Mouse (Mus musculus) c-Kit-positive CD71-positive TER-119-negative erythroid progenitor cells, embryonic 14.5 days (primary cell): ENCODE results near the gene Dcaf15.

Experiments used
- DNase-seq: peaks from one replicate; pipeline ENCODE4 v3.0.0-alpha.2; 2013; ENCODE audit warnings: low read depth

Dcaf15 gene

DNA sequence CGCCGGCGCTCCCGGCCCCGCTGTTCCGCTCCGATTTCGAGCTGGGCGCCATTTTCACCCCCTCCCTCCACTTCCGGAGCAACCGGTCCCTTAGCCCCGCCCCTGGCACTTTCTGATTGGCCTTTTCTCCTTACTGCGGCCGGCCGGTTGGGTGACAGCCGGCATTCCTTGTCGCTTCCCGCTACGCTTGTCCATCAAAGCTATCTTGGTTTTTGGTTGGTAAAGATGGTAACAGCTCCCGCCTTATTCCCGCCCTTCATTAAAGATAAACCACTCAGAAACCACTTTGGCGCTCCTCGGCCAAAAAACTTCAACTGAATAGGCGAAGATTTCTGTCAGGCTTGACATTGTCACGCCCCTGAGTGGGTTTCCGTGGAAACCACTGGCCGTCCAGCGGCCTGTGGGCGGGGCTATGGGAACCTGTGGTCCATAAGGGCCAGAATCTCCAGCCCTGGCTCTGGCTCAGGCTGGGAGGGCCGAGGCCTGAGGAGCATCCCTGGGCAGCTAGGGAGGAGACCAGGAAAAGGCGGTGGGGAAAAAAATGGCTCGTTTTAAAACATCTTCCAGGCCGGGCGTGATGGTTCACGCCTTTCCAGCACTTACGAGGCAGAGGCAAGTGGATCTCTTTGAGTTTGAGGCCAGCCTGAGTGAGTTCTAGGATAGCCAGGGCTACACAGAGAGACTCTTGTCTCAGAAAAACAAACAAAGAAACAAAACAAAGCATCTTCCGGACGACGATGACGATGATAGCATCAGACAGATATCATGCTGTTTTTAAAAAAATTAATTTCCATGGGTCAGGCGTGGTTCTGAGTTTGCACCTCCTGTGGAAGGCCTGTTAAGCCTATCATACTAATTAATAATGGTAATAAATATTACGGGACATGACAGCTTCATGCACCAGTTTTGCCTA, at the start of gene Dcaf15:
TSS of gene Dcaf15 (minus strand) at position 72 of the 913 bp plus-strand sequence.
- DNase-seq: peak; percentile 99

DNA sequence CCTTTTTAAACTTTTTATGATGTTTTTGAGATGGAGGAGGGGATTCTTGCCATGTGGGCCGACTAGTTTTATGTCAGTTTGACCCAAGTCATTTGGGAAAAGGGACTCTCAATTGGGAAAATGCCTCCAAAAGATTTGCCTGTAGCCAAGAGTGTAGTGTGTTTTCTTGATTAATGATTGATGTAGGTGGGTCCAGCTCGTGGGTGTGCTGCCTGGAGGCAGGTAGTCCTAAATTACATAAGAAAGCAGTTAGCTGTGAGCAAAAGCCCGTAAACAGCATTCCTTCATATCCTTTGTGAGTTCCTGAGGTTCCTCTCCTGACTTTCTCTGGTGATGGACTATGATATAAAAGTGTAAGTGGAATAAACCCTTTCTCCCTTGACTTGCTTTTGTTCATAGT, 44.6 kb upstream of the Dcaf15 start:
- no peak for DNase-seq

GRCm38 (mm10) chr8:84148531-84148850, 43.9 kb upstream of the Dcaf15 start:
- no peak for DNase-seq

DNA sequence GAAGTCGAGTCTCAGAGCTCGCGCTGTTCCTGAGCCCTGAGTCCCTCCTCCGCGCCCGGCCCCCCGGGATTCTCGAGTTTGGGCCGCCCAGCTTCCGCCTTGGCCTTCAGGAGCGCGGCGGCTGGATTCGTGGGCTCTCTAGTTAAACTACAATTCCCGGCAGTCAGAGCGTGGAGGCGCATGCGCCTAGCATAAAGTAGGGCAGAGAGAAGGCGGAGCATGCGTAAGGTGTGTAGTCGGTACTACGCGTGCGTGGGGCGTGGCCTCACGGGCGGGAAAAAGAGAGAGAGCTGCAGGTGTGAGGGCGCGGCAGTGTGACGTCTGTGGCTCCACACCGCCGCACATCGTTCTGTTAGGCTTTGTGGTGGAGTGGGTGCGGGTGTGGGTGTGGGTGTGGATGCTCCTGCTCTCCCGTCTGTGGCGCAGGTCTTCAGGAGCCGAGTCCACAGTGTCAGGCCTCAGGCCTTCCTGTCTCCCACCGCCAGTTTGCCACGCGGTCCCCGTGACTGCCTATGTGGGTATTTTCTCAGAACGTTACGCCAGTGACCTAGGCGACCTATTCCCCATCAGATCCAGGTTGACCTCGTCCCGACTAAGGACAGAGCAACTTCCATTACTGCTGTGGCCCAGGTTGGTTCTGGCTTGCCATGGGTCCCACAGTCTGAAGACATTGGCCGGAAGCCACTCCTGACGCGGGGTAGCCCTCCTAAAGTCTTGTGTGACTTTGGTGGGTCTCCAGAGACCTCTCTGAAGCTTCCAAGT, 43.4 kb upstream of the Dcaf15 start, which contains the start of the genes Cc2d1a and 4930432K21Rik:
TSS of gene Cc2d1a (minus strand) at position 168 of the 762 bp plus-strand sequence.
TSS of gene 4930432K21Rik (plus strand) at position 257 of the 762 bp plus-strand sequence.
- DNase-seq: peak; percentile 92

DNA sequence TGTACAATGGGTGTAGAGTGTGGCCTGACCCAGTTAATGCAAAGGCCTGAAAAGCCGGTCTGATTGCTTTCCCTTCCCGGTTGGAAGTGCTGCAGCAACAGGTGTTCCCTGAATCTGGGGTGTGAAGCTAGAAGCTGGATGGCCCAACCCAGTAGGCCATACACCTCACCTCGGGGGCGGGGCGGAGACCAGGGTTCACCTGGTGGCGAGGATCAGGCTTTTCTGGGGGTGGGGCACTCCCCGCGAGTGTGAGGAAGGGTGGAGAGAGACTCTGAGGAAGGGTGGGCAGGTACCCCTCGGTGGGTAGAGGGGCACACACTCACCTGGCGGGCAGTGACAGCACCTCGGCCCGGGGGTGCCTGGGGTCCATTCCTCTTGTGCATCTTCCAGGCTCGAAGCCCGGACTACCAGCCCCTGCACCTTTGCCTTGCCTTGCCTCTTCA, 42.8 kb upstream of the Dcaf15 start:
- DNase-seq: peak; percentile 9

- DNase-seq: no peak
Measured at GRCm38 (mm10) chr8:84144636-84145245, 40.2 kb upstream of the Dcaf15 start.

GRCm38 (mm10) chr8:84140838-84141237, 36.3 kb upstream of the Dcaf15 start:
- no peak for DNase-seq

DNA sequence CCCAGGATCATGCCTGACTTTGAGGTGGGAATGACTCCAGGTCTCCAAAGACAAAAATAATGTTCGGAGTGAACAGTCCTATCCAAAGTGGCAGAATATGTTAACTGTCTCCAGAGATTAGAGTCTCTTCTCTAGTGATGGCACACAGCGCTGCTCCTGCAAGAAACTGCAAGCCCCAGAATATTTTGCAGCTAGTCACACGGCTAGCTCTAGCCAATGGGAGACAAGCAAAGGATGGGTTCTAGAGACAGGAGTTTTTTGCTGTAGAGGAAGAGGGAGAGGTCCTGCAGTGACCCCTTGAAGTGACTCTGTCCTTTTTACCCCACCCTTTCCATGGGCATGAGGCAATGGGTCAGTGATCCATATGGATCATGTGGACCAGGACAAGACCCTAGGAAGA, 33.3 kb upstream of the Dcaf15 start:
- DNase-seq: peak; percentile 29

GRCm38 (mm10) chr8:84132225-84132624, 27.7 kb upstream of the Dcaf15 start:
- DNase-seq: no peak

GRCm38 (mm10) chr8:84130806-84131205, 26.2 kb upstream of the Dcaf15 start:
- no peak for DNase-seq

DNA sequence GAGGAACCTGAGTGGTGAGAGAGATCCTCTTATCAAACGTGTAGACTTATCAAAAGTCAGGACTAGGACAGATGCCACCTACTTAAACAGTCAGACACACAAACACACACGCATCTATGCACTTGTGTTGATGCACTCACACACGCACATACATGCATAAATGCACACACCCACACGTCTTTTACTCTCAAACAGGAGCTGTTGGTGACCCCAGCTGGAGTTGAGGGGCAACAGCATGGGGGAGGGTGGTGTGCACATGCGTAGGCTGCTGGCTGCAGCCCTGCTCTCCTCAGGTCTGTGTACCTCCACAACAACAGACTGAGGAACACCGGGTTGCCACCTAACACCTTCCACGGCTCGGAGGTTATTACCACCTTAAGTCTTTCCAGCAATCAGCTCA, 23.7 kb upstream of the Dcaf15 start:
- no peak for DNase-seq

DNA sequence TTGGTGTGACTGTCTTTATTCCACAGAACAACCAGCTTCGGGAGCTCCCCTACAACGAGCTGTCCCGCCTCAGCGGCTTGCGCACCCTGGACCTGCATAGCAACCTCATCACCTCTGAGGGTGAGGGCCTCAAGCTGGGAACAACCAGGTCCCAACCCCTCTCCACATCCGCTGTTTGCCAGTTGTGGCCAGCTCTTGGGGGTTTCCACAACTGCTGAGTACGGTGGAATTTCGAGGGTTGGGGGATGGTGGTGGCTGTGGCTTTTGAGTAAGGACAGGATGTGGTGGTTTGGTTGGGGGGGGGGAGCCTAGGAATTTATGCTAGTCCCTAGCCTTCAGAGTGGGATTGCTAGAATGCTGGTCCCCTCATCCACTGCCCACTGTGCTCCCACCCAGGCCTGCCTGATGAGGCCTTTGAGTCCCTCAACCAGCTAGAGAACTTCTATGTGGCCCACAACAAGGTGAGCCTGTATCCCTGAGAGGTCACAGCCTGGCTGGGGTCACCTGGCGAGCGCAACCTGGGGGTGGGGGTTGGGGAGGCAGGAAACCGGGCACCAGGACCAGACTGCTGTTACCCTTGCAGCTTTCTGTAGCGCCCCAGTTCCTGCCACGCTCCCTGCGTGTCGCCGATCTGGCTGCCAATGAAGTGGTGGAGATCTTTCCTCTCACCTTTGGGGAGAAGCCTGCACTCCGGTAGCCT, 22.8 kb upstream of the Dcaf15 start:
- no peak for DNase-seq

DNA sequence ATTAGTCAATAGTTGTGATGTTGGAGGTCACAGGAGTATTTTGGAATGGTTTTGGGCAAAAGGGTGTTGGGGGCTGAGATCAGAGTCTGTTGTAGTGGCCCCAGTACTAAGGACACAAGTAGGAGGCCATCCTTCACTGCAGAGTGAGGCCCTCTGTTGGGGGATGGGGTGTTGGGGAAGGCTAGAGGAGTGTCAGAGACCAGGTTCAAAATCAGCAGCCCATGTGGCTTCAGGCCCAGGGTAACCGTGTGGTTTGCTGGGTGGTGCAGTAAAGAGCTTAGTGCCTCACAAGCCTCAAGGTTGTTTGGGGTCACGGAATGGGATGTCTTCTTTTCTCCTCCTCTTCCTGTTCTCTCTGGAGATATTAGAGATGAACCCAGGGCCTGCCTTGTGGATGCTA, 22.2 kb upstream of the Dcaf15 start:
- DNase-seq: no peak

DNA sequence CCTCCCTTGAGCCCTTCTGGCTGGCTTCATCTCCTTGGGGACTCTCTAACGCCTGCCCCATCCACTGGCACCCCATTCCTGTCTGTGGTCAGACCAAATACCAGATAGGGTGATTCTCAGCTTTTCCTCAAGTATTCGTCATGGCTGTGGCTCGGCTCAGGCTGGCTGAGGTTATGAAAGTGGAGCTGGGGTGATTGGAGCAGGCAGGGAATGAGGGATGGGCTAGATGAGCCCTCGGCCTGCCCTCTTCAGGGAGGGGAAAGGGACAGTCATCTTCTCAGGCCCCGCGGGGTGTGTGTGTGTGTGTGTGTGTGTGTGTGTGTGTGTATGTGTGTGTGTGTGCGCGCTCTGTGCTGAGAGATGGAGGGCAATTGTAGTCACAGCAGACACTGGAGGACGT, 21.1 kb upstream of the Dcaf15 start, which contains the start of gene Podnl1:
TSS of gene Podnl1 (plus strand) at position 334 of the 400 bp plus-strand sequence.
- DNase-seq: no peak

DNA sequence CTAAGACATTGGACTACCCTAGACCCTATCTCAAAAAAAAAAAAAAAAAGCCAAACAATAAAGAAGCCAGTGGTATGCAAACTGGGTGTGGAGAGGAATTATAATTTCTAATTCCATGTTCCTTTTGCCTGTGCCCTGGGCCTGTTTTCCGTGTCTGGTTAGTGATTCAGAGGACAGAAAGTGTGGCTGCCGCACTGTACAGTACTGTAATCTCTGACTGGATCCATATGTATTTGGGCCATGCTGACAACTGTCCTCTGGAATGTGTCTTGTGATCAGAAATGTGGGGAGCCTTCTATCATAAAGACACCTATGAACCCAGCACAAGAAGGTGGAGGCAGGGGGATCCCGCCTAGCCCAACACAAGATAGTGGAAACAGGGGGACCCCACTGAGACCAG, 17.6 kb upstream of the Dcaf15 start:
- no peak for DNase-seq

DNA sequence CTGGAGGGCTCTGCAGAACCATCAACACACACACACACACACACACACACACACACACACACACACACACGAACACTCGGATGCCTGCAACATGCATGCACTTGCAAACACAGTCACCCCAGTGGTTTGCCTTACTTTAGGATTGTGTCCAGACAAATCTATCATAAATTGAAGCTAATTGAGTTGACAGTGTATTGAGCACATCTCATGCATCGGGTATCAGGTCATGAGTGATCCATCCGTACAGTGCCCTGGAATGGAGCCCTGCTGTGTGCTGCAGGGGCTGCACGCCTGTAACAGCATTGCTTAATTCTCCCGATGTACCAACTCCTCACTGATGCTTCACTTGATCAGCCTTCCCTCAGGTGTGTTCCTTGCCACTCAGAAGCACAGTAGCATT, 11.1 kb upstream of the Dcaf15 start:
- no peak for DNase-seq

- DNase-seq: no peak
Measured at GRCm38 (mm10) chr8:84106216-84107040, 1.9 kb upstream of the Dcaf15 start.

- no peak for DNase-seq
Measured at GRCm38 (mm10) chr8:84105676-84106075, 1.1 kb upstream of the Dcaf15 start.

DNA sequence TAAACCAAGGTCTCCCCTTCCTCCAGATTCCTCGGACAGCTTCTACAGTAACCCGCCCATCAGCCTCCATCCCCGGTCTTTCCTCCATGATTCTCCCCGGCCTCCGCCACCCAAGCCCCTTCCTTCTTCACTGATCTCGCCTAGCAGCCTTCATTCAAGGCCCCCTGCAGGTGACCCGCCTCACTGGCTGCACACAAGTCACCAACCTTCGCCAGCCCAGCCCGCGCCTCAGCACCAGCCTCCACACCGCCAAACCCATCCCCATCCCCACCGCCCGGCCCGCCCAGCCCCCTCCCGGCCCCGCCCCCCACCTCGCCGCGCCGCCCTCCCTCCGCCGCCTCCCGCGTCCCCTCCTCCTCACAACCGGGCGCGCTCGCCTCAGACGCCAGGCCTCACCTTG, 347 bp downstream of the Dcaf15 start:
- DNase-seq: peak; percentile 36

DNA sequence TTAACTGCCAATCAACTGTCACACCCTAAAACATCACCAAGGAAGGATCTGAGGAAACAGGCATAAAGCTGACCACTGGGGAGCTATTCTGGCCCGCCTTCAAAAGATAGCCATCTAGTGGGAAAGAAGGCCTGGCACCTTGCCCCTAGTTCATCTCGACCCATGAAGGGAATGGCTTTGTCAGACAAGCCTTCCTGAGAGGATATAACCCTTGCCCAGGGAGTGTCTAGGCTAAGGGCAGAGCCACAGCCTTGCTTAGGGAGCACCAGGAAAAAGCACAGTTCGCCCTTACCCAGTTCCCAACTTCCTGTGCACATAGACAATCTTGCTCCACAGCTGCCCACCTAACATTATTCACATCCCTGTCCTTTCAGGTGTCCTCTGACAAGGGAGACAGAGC, 967 bp downstream of the Dcaf15 start:
- DNase-seq: no peak
